Mouse (Mus musculus) layer of hippocampus, adult 8-10 months (tissue): ENCODE measurements around the gene Trim21. TPM values are rescaled to one million over a fixed set of nuclear protein-coding genes. Genes with fewer than 3 reads are reported as not detected.

Experiments
- DNase-seq, 2 experiments: peaks; one replicate each; pipeline ENCODE4 v3.0.0; 2022; ENCODE audit warnings: low spot score in 2 of 2
- total RNA-seq, 4 experiments: library from RNA; stranded (reverse); gene quantifications; 2 replicates each; pipeline ENCODE4 v1.2.4; 2022

Trim21 gene
- total RNA-seq, 4 experiments from 2014 or later, result 3.5 to 5.9 (median 4.8) TPM

- DNase-seq, result no peak
These were observed 57.2 kb downstream of the Trim21 start for GRCm38 (mm10) chr7:102508066-102508465.

Other genes starting within 250 kb of the Trim21 start
- 10 to 100 TPM; 10.7 to 12.0 (median 11.5) TPM for gene Rrm1, start 123.8 kb downstream of the Trim21 start, total RNA-seq
- gene Olfr543, start 83.8 kb downstream of the Trim21 start, total RNA-seq, result not detected
- gene Olfr544, start 77.2 kb downstream of the Trim21 start, total RNA-seq, result not detected
- gene Olfr545, start 65.9 kb downstream of the Trim21 start, total RNA-seq, result not detected
- gene Olfr547, start 30.7 kb downstream of the Trim21 start, total RNA-seq, result not detected
- not detected for gene Olfr548-ps1, start 24.6 kb downstream of the Trim21 start, total RNA-seq
- not detected for gene Olfr549, start 15.6 kb downstream of the Trim21 start, total RNA-seq
- 1 to 10 TPM; 1.3 to 3.4 (median 2.2) TPM for gene Olfr550, start 6.0 kb upstream of the Trim21 start, total RNA-seq
- not detected for gene Olfr551, start 26.4 kb upstream of the Trim21 start, total RNA-seq
- under 1 TPM; 0.14 to 0.33 (median 0.18) TPM for gene Olfr552, start 32.3 kb upstream of the Trim21 start, total RNA-seq
- gene Olfr553, start 52.7 kb upstream of the Trim21 start, total RNA-seq, result not detected
- under 1 TPM in 1 of 4 experiments, not detected in 3; 0.24 TPM for gene Olfr554, start 72.9 kb upstream of the Trim21 start, total RNA-seq
- gene Olfr555, start 93.3 kb upstream of the Trim21 start, total RNA-seq, result not detected
- under 1 TPM in 1 of 4 experiments, not detected in 3; 0.19 TPM for gene Olfr556, start 99.4 kb upstream of the Trim21 start, total RNA-seq
- 1 to 10 TPM; 6.8 to 8.6 (median 8.0) TPM for gene Trim68, start 121.8 kb upstream of the Trim21 start, total RNA-seq
- gene Olfr557, start 130.4 kb upstream of the Trim21 start, total RNA-seq, result under 1 TPM; 0.12 to 0.85 (median 0.17) TPM
- gene Olfr558, start 136.7 kb upstream of the Trim21 start, total RNA-seq, result under 1 TPM; 0.31 to 0.49 (median 0.39) TPM
- not detected for gene Olfr33, start 153.6 kb upstream of the Trim21 start, total RNA-seq
- gene Olfr559, start 162.0 kb upstream of the Trim21 start, total RNA-seq, result not detected
- not detected for gene Olfr560, start 193.9 kb upstream of the Trim21 start, total RNA-seq
- under 1 TPM in 3 of 4 experiments, not detected in 1; 0.13 to 0.37 (median 0.16) TPM for gene Olfr78, start 194.0 kb upstream of the Trim21 start, total RNA-seq
- not detected for gene Olfr561, start 205.7 kb upstream of the Trim21 start, total RNA-seq
- under 1 TPM in 3 of 4 experiments, not detected in 1; 0.40 to 0.68 (median 0.51) TPM for gene Olfr564, start 238.0 kb upstream of the Trim21 start, total RNA-seq